Mouse (Mus musculus): ENCODE measurements around the gene Dars2.

Dars2 gene

GRCm38 (mm10) chr1:161070352-161071271 is at the start of gene Dars2, which contains the start of gene Cenpl:
Dars2 (minus strand) TSS chr1:161070658.
Cenpl (plus strand) TSS chr1:161070713.
- peak; percentile 97 for DNase-seq (ENCODE audit: low read depth, low spot score)

- no peak for DNase-seq (ENCODE audit: low read depth, low spot score)
Measured at GRCm38 (mm10) chr1:161114591-161114990, 44.1 kb upstream of the Dars2 start.

GRCm38 (mm10) chr1:161109216-161109615 is 38.8 kb upstream of the Dars2 start:
- no peak for DNase-seq (ENCODE audit: low read depth, low spot score)

GRCm38 (mm10) chr1:161103842-161104241 is 33.4 kb upstream of the Dars2 start:
- DNase-seq (ENCODE audit: low read depth, low spot score): no peak

GRCm38 (mm10) chr1:161099721-161100405 is 29.4 kb upstream of the Dars2 start:
- no peak for DNase-seq (ENCODE audit: low read depth, low spot score)

- DNase-seq (ENCODE audit: low read depth, low spot score): no peak
Measured at GRCm38 (mm10) chr1:161077243-161077642, 6.8 kb upstream of the Dars2 start.

- peak; percentile 30 for DNase-seq (ENCODE audit: low read depth, low spot score)
Measured at GRCm38 (mm10) chr1:161076238-161076637, 5.8 kb upstream of the Dars2 start.

GRCm38 (mm10) chr1:161071272-161071620 is 788 bp upstream of the Dars2 start:
- peak; percentile 68 for DNase-seq (ENCODE audit: low read depth, low spot score)

GRCm38 (mm10) chr1:161063351-161063750 is 7.1 kb downstream of the Dars2 start:
- DNase-seq (ENCODE audit: low read depth, low spot score): no peak

GRCm38 (mm10) chr1:161057164-161057563 is 13.3 kb downstream of the Dars2 start:
- DNase-seq (ENCODE audit: low read depth, low spot score): no peak

- no peak for DNase-seq (ENCODE audit: low read depth, low spot score)
Measured at GRCm38 (mm10) chr1:161046972-161047371, 23.5 kb downstream of the Dars2 start.

GRCm38 (mm10) chr1:161041261-161042020 is 29.0 kb downstream of the Dars2 start:
- DNase-seq (ENCODE audit: low read depth, low spot score): no peak

GRCm38 (mm10) chr1:161040855-161041254 is 29.6 kb downstream of the Dars2 start:
- no peak for DNase-seq (ENCODE audit: low read depth, low spot score)

GRCm38 (mm10) chr1:161040426-161040770 is 30.1 kb downstream of the Dars2 start:
- DNase-seq (ENCODE audit: low read depth, low spot score): no peak

GRCm38 (mm10) chr1:161039741-161040425 is 30.6 kb downstream of the Dars2 start:
- DNase-seq (ENCODE audit: low read depth, low spot score): no peak

GRCm38 (mm10) chr1:161038968-161039721 is 31.3 kb downstream of the Dars2 start:
- DNase-seq (ENCODE audit: low read depth, low spot score): peak; percentile 22

GRCm38 (mm10) chr1:161038004-161038403 is 32.5 kb downstream of the Dars2 start:
- DNase-seq (ENCODE audit: low read depth, low spot score): no peak

- DNase-seq (ENCODE audit: low read depth, low spot score): no peak
Measured at GRCm38 (mm10) chr1:161037599-161037998, 32.9 kb downstream of the Dars2 start.

- no peak for DNase-seq (ENCODE audit: low read depth, low spot score)
Measured at GRCm38 (mm10) chr1:161037026-161037425, 33.4 kb downstream of the Dars2 start.

- DNase-seq (ENCODE audit: low read depth, low spot score): peak; percentile 27
Measured at GRCm38 (mm10) chr1:161036411-161036841, 34.0 kb downstream of the Dars2 start.
